Mouse (Mus musculus) stomach, postnatal 0 days (tissue): ENCODE measurements around the gene Ptbp3. TPM values are rescaled to one million over a fixed set of nuclear protein-coding genes. Genes with fewer than 3 reads are reported as not detected.
A peak's percentile ranks its signal among the peaks of the same experiment; 100 is the strongest.

Experiments
- ATAC-seq: fragments of 200-750 bp; cut with Nextera tagmentation; 2 replicates; pipeline ENCODE4 v1.8.0; 2017; ENCODE audit not compliant: low FRiP score, low TSS enrichment
- DNase-seq: peaks from one replicate; pipeline ENCODE4 v3.0.0-alpha.2; 2016; ENCODE audit warnings: low spot score
- H3K27ac ChIP-seq: fragments of 300-500 bp; sonication (generic); replicated peaks from 2 replicates; pipeline ENCODE4 v1.5.1; 2014; ENCODE audit warnings: mild to moderate bottlenecking, control low read depth
- H3K27me3 ChIP-seq: fragments of 300-500 bp; sonication (generic); 2 replicates; pipeline ENCODE4 v1.6.1; 2014; ENCODE audit warnings: low read length; ENCODE audit not compliant: control insufficient read depth, insufficient read depth
- H3K36me3 ChIP-seq: fragments of 300-500 bp; sonication (generic); 2 replicates; pipeline ENCODE4 v1.6.1; 2014; ENCODE audit warnings: low read length, mixed read lengths; ENCODE audit not compliant: control insufficient read depth, insufficient read depth
- H3K4me1 ChIP-seq: fragments of 300-500 bp; sonication (generic); replicated peaks from 2 replicates; pipeline ENCODE4 v1.6.1; 2014; ENCODE audit warnings: antibody characterized with exemption; ENCODE audit not compliant: control insufficient read depth, insufficient read depth
- H3K4me2 ChIP-seq: fragments of 300-500 bp; sonication (generic); replicated peaks from 2 replicates; pipeline ENCODE4 v1.6.1; 2014; ENCODE audit warnings: low read depth, mild to moderate bottlenecking, control low read depth, moderate library complexity
- H3K4me3 ChIP-seq: fragments of 300-500 bp; sonication (generic); 2 replicates; pipeline ENCODE4 v1.5.1; 2014; ENCODE audit warnings: low read depth, low read length, control low read depth
- H3K9ac ChIP-seq: fragments of 300-500 bp; sonication (generic); 2 replicates; pipeline ENCODE4 v1.6.1; 2014; ENCODE audit warnings: mild to moderate bottlenecking, low read length, control low read depth, mixed read lengths
- H3K9me3 ChIP-seq: fragments of 300-500 bp; sonication (generic); 2 replicates; pipeline ENCODE4 v1.6.1; 2016; ENCODE audit warnings: low read length; ENCODE audit not compliant: control insufficient read depth
- CTCF ChIP-seq: IDR thresholded peaks from 2 replicates; pipeline ENCODE4 v1.5.1; 2016; ENCODE audit warnings: antibody characterized with exemption, low read depth, mild to moderate bottlenecking, moderate library complexity
- EP300 ChIP-seq: optimal IDR thresholded peaks from 2 replicates; pipeline ENCODE3; 2016; ENCODE audit warnings: antibody characterized with exemption
- WGBS: fragments of 180-500 bp; shearing (Covaris S2); extraction: QIAGEN DNeasy Blood & Tissue Kit; methylation state at CpG from one replicate; pipeline ENCODE4 v1.1.7; 2014; 5-methylcytosine and 5-hydroxymethylcytosine counted together
- polyA plus RNA-seq: library from polyadenylated mRNA; unstranded; fragments of >200 nt; fragmentation: Nextera tagmentation; extraction: Ambion mirVana; gene quantifications from 2 replicates; pipeline ENCODE4 v1.2.1, GENCODE M21; 2015

The Ptbp3 gene
- polyA plus RNA-seq, 1 experiment from 2014 or later, result 34.8 TPM

- peak overlapping the region; percentile 83 for H3K27ac ChIP-seq
- no peak for ATAC-seq
Measured at GRCm38 (mm10) chr4:59422808-59423207, 126.4 kb downstream of the Ptbp3 start.

GRCm38 (mm10) chr4:59422025-59422783 is 127.0 kb downstream of the Ptbp3 start:
- 31% methylated on average over 5 of the region's 5 CpGs for WGBS
- no peaks in the 10 kb centered on the region for H3K9me3 ChIP-seq
- peak overlapping the region; percentile 83 for H3K27ac ChIP-seq
- DNase-seq (peak; percentile 39), ATAC-seq (0 out of 2 replicates have a peak, but pooled peaks have one; percentile 22)
- H3K4me2 ChIP-seq, result no peak overlapping the region
- H3K4me3 ChIP-seq, result no peak overlapping the region
- H3K36me3 ChIP-seq, result no peaks in the 10 kb centered on the region
- no peak overlapping the region for H3K9ac ChIP-seq
- no peaks in the 10 kb centered on the region for H3K4me1 ChIP-seq
- H3K27me3 ChIP-seq, result no peaks in the 10 kb centered on the region
- TF ChIP-seq EP300 (no peak), CTCF (no peak)

More at GRCm38 (mm10) chr4:59422808-59423207, 126.4 kb downstream of the Ptbp3 start:
- TF ChIP-seq EP300 (no peak), CTCF (no peak)
- H3K9me3 ChIP-seq, result no peaks in the 10 kb centered on the region
- no peaks in the 10 kb centered on the region for H3K27me3 ChIP-seq
- no peaks in the 10 kb centered on the region for H3K4me1 ChIP-seq
- H3K36me3 ChIP-seq, result no peaks in the 10 kb centered on the region
- H3K9ac ChIP-seq, result no peak overlapping the region
- no peak overlapping the region for H3K4me2 ChIP-seq
- peak; percentile 17 for DNase-seq
- H3K4me3 ChIP-seq, result no peak overlapping the region

Other genes with a start within 250 kb of the Ptbp3 start
- 3.2 and 3.4 TPM in 2 replicates for gene Susd1, start 110.7 kb downstream of the Ptbp3 start, polyA plus RNA-seq
- 47.8 and 49.4 TPM in 2 replicates for gene Hsdl2, start 32.2 kb upstream of the Ptbp3 start, polyA plus RNA-seq
- gene E130308A19Rik, start 76.8 kb upstream of the Ptbp3 start, polyA plus RNA-seq, result 8.3 and 10.2 TPM in 2 replicates